Mouse (Mus musculus) midbrain, embryonic 16.5 days (tissue): ENCODE results near the gene Hist1h2ah. TPM values are rescaled to one million over a fixed set of nuclear protein-coding genes. Genes with fewer than 3 reads are reported as not detected.

ENCODE experiments used
- ATAC-seq: fragments of 200-750 bp; cut with Nextera tagmentation; 2 replicates; pipeline ENCODE4 v1.8.0; 2017; ENCODE audit warnings: moderate TSS enrichment
- H3K27ac ChIP-seq: fragments of 300-500 bp; sonication (generic); 2 replicates; pipeline ENCODE4 v1.5.1; 2014; ENCODE audit warnings: mild to moderate bottlenecking, low read length, mixed read lengths
- H3K27me3 ChIP-seq: fragments of 300-500 bp; sonication (generic); 2 replicates; pipeline ENCODE4 v1.6.1; 2014; ENCODE audit warnings: low read depth, low read length, mixed read lengths; ENCODE audit not compliant: control insufficient read depth, insufficient read depth
- H3K36me3 ChIP-seq: fragments of 300-500 bp; sonication (generic); 2 replicates; pipeline ENCODE4 v1.6.1; 2014; ENCODE audit warnings: mild to moderate bottlenecking, low read length, moderate library complexity, mixed read lengths; ENCODE audit not compliant: control insufficient read depth, insufficient read depth
- H3K4me1 ChIP-seq: fragments of 300-500 bp; sonication (generic); 2 replicates; pipeline ENCODE4 v1.6.1; 2014; ENCODE audit warnings: mild to moderate bottlenecking, low read length, mixed read lengths; ENCODE audit not compliant: control insufficient read depth, insufficient read depth
- H3K4me2 ChIP-seq: fragments of 300-500 bp; sonication (generic); 2 replicates; pipeline ENCODE4 v1.6.1; 2014; ENCODE audit warnings: mild to moderate bottlenecking, low read length, mixed read lengths
- H3K4me3 ChIP-seq: fragments of 300-500 bp; sonication (generic); 2 replicates; pipeline ENCODE4 v1.5.1; 2014; ENCODE audit warnings: low read depth, mild to moderate bottlenecking, low read length, moderate library complexity, mixed read lengths
- H3K9ac ChIP-seq: fragments of 300-500 bp; sonication (generic); 2 replicates; pipeline ENCODE4 v1.6.1; 2014; ENCODE audit warnings: low read depth, low read length, mixed read lengths
- H3K9me3 ChIP-seq: fragments of 300-500 bp; sonication (generic); replicated peaks from 2 replicates; pipeline ENCODE4 v1.6.1; 2014; ENCODE audit warnings: mild to moderate bottlenecking, low read length, mixed read lengths; ENCODE audit not compliant: control insufficient read depth, poor library complexity, severe bottlenecking
- WGBS: fragments of 180-500 bp; shearing (Covaris S2); extraction: QIAGEN DNeasy Blood & Tissue Kit; methylation state at CpG from one replicate; pipeline ENCODE4 v1.1.7; 2014; 5-methylcytosine and 5-hydroxymethylcytosine counted together
- polyA plus RNA-seq: library from polyadenylated mRNA; unstranded; fragments of >200 nt; fragmentation: Nextera tagmentation; extraction: Ambion mirVana; gene quantifications from 2 replicates; pipeline ENCODE4 v1.2.1, GENCODE M21; 2015

Gene Hist1h2ah
- polyA plus RNA-seq, 1 experiment from 2014 or later: not detected

DNA sequence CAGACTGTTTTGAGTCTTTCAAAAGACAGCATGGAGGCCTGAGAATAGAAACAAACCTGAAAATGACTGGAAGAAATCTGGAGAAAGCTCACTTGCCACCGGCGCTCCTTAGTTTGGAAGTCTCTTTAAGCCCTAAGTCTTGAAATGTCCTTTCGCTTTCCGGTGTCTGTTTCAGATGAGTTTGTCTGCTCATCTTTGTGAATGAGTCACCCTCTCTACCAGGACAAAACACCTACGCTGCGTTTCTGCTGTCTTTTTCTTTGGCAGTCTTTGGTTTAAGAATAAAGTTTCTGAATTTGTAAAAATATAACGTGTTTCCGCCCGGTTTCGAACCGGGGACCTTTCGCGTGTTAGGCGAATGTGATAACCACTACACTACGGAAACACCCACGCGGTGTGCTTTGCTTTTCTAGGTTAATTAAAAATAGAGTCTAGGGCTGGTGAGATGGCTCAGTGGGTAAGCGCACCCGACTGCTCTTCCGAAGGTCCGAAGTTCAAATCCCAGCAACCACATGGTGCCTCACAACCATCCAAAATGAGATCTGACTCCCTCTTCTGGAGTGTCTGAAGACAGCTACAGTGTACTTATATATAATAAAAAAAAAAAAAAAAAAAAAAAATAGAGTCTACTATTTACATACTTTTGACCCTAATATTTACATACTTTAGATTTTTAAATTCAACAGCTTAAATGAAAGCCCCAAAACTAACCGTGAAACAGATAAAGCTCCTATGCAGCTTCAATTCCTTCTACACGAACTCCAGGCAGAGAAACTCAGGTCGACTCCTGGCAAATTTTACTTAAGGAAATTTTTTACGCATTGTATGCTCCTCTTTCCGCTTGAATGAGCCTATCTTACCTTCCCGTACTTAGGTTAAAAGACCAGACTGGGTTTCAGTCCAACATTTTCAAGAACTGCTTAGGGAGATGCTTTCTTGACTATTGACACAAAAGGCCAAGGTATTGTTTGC is 19.6 kb downstream of the Hist1h2ah start:
- Histone ChIP-seq H3K9ac (no peak overlapping the region), H3K4me1 (peaks cover 6% of the 10 kb centered on the region), H3K9me3 (no peaks in the 10 kb centered on the region; the same call in 1 of the 2 replicates), H3K4me3 (no peak overlapping the region), H3K27ac (no peak overlapping the region), H3K4me2 (0 out of 2 replicates have a peak overlapping the region, but pooled peaks have one; percentile 19), H3K36me3 (no peaks in the 10 kb centered on the region), H3K27me3 (peaks cover 68% of the 10 kb centered on the region)
- no peak for ATAC-seq
- WGBS: 17% methylated on average over 27 of the region's 27 CpGs

DNA sequence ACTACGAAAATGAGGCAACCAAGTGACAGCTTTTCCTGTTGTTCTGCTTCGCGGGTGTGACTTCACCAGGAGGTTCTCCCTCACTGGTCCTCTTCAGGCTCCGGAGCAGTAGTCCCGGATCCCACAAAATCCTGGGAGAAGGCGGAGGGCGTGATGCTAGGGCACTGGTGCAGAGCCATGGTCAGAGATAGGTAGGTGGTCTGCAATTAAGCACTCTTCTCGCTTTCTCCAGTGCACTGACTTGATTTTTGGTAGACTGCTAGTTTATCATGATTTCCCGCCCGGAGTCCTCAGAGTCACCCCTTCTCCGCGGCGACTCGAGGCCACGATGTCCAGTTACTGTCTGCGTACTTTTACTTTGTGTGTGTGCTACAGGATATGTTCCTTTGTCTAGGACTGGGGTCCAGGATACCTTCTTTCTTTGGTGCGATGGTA is 20.9 kb downstream of the Hist1h2ah start:
- ATAC-seq: no peak
- no peak overlapping the region for H3K27ac ChIP-seq
- no peak overlapping the region for H3K4me3 ChIP-seq
- H3K4me2 ChIP-seq: no peak overlapping the region
- H3K27me3 ChIP-seq: peaks cover 74% of the 10 kb centered on the region
- H3K9ac ChIP-seq: no peak overlapping the region
- WGBS: 18% methylated on average over 17 of the region's 17 CpGs
- no peaks in the 10 kb centered on the region; the same call in 1 of the 2 replicates for H3K9me3 ChIP-seq
- H3K4me1 ChIP-seq: no peaks in the 10 kb centered on the region
- no peaks in the 10 kb centered on the region for H3K36me3 ChIP-seq

DNA sequence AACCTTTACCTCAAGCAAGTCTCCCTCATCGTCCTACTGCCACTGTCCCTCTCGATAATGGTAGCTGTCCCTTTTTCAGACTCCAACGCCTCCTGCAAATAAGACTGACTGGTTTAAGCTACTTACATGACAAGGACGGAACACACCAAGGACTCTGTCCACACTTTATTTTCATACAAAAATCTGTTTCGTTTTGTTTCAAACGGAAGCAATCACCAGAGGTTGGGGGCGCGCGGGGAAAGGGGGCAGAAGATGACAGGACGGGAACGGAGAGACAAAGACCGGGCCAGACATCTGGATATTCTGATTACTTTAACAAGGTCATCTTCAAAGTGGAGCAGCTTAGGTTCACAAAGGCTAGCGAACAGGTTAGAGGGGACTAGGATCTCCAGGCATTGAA is 21.7 kb downstream of the Hist1h2ah start:
- 20% methylated on average over 13 of the region's 13 CpGs for WGBS
- Histone ChIP-seq H3K4me1 (no peaks in the 10 kb centered on the region), H3K36me3 (no peaks in the 10 kb centered on the region), H3K9me3 (no peaks in the 10 kb centered on the region; the same call in 1 of the 2 replicates), H3K27me3 (peaks cover 74% of the 10 kb centered on the region), H3K9ac (no peak overlapping the region), H3K27ac (no peak overlapping the region), H3K4me2 (no peak overlapping the region), H3K4me3 (no peak overlapping the region)
- no peak for ATAC-seq

DNA sequence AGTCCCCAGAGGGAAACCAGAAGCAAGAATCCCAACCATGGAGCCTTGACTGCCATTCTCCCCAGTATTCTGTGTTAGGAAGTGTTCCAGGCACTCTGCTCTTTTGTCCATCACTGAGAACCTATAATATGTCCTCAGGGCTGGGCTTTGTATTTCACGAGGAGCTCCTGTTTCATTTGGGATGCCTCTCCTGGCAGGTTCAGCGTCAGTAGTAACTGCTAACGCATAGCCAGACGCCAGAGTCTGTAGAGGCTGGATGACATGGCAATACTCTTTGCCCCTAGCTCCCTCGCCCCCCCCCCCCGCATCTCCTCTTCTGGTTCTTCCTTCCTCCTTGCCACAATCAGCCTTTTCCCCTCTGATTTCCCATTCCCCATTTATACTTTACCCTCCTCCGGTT is 25.7 kb downstream of the Hist1h2ah start, which contains the start of gene Prss16:
Gene Prss16, minus strand, starts transcription at position 101 of the 400 bp plus-strand sequence.
- H3K36me3 ChIP-seq: no peaks in the 10 kb centered on the region
- no peak within 1 kb of the TSS for H3K4me2 ChIP-seq
- H3K4me1 ChIP-seq: peaks cover 8% of the 10 kb centered on the region
- 40% methylated on average over 6 of the region's 7 CpGs for WGBS
- ATAC-seq: no peak
- no peak within 1 kb of the TSS for H3K9ac ChIP-seq
- H3K9me3 ChIP-seq: no peaks in the 10 kb centered on the region
- peaks cover 80% of the 10 kb centered on the region for H3K27me3 ChIP-seq
- H3K27ac ChIP-seq: no peak within 1 kb of the TSS
- H3K4me3 ChIP-seq: no peak within 1 kb of the TSS

DNA sequence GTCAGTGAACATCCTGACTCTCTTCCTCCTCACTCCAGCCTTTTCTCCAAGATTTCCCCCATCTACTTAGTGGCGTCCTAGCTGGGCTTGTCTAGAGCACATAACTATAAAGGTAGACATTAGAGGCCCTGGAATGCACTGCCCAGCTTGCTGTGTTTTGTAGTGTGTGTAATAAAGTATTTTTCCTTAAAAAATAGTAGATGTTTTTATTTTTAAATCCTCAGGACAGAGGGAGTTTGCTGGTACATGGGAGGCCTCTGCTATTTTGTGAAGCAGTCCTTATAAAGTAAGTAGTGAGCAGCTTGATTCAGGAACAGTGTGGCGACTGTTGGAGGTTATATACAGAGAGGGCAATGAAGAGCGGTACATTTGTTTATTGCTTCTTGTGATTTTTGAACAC is 26.7 kb downstream of the Hist1h2ah start:
- Histone ChIP-seq H3K9ac (no peak overlapping the region), H3K9me3 (no peaks in the 10 kb centered on the region), H3K27me3 (peaks cover 83% of the 10 kb centered on the region), H3K4me3 (no peak overlapping the region), H3K4me1 (peaks cover 8% of the 10 kb centered on the region), H3K27ac (no peak overlapping the region), H3K36me3 (no peaks in the 10 kb centered on the region), H3K4me2 (no peak overlapping the region)
- WGBS: 67% methylated on average over 3 of the region's 3 CpGs
- ATAC-seq: no peak

DNA sequence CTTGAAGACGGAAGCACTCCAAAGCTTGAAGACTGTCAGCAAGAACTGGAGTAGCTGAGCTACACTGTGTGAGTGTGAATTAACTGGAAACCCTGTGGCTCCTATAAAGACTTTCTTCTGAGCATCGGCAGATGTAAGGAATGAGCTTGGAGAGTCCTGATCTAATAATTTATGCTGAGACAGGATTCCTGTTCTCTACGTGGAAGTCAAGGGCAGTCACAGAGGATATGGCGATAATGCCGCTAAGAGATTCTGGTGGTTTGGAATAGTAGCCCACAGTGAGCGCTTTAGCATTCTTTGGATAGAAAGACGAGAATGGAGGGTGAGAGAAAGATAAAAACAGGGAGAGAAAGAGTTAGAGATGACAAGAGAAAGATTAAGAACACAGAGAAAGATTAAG is 27.5 kb downstream of the Hist1h2ah start:
- H3K4me1 ChIP-seq: peaks cover 8% of the 10 kb centered on the region
- no peak overlapping the region for H3K27ac ChIP-seq
- peaks cover 86% of the 10 kb centered on the region for H3K27me3 ChIP-seq
- no peaks in the 10 kb centered on the region for H3K36me3 ChIP-seq
- H3K9ac ChIP-seq: no peak overlapping the region
- no peak overlapping the region for H3K4me3 ChIP-seq
- H3K4me2 ChIP-seq: no peak overlapping the region
- no peak for ATAC-seq
- no peaks in the 10 kb centered on the region for H3K9me3 ChIP-seq
- WGBS: 45% methylated on average over 7 of the region's 7 CpGs

DNA sequence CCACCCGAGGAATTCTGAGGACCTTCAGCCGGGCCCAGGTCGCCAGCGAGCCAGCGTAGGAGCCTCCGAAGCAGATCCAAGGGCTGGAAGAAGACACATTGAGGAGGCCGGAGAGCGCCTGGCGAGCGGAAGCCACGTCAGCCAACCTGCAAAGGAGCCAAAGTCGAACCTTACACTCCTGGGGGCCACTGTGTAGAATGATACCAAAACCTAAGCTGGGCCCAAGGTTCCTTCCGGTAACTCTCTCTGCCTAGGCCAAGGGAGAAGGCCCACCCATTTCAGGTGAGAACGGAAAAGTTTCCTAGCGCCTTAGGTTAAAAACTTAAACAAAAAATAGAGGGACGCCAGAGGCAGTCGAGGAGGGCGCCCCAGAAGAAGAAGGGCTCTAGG is 28.3 kb downstream of the Hist1h2ah start:
- H3K4me3 ChIP-seq: peak overlapping the region; percentile 40
- WGBS: 3% methylated on average over 18 of the region's 18 CpGs
- H3K27ac ChIP-seq: no peak overlapping the region
- no peaks in the 10 kb centered on the region for H3K36me3 ChIP-seq
- no peaks in the 10 kb centered on the region for H3K9me3 ChIP-seq
- ATAC-seq: no peak
- H3K9ac ChIP-seq: no peak overlapping the region
- peaks cover 8% of the 10 kb centered on the region for H3K4me1 ChIP-seq
- H3K4me2 ChIP-seq: peak overlapping the region; percentile 77
- H3K27me3 ChIP-seq: peaks cover 86% of the 10 kb centered on the region

DNA sequence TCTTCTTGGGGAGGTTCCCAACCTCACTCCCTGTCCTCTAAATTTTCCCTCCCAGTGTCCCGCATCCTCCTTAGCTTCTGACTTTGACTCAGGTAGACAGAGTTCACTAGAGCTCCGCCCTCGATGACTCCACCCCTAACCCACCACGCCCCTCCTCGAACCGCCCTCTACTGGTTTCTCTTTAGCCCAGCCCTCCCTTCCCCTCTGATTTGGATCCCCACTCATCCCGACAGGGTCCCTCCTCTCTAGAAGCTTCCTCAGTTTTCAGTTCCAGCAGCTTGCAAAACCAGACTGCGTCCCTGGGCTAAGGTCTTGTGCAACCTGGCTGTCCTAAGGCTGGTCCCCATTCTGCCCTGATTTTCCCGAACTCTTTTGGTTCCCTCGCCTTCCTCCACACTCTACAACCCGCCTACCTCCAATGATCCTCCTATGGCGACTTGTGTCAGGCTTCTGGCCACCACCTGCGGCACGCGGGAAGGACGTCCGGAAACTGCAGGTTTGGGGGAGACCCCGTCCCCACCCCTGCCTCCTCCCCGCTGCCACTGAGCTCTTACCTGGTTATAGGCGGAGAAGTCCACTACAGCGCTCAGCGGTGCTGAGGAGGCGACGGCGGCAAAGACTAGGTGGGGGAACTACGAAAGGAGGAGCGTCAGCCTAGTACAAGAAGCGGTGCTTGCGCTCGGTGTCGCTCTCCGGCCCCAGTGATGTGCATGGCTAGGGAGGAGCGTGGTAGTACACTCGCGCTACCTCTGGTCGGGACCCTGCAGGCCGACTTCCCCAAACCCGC is 28.8 kb downstream of the Hist1h2ah start:
- Histone ChIP-seq H3K4me2 (peak overlapping the region; percentile 77), H3K4me3 (peak overlapping the region; percentile 40), H3K36me3 (no peaks in the 10 kb centered on the region), H3K4me1 (peaks cover 8% of the 10 kb centered on the region), H3K27ac (no peak overlapping the region), H3K27me3 (peaks cover 89% of the 10 kb centered on the region), H3K9me3 (no peaks in the 10 kb centered on the region), H3K9ac (no peak overlapping the region)
- peak; percentile 64 for ATAC-seq
- WGBS: 2% methylated on average over 38 of the region's 38 CpGs
